Mouse (Mus musculus): ENCODE measurements around the gene Olfr541.

GRCm38 (mm10) chr7:140696967-140697366, at the start of gene Olfr541:
- TF ChIP-seq CTCF (IDR thresholded peaks at IDR 0.05) (no peak), EP300 (IDR thresholded peaks at IDR 0.05; ENCODE audit: insufficient read depth, low read depth, low read length) (no peak), POLR2A (IDR thresholded peaks at IDR 0.05; ENCODE audit: insufficient read depth, low read depth, low read length) (no peak)

Measured in heart, adult 2 months (tissue).